Mouse (Mus musculus) hindbrain, postnatal 0 days (tissue): ENCODE results near the gene Limch1. TPM values are rescaled to one million over a fixed set of nuclear protein-coding genes. Genes with fewer than 3 reads are reported as not detected.
A peak's percentile ranks its signal among the peaks of the same experiment; 100 is the strongest.

Source experiments
- ATAC-seq: fragments of 200-750 bp; cut with Nextera tagmentation; 2 replicates; pipeline ENCODE4 v1.8.0; 2017; ENCODE audit warnings: mild to moderate bottlenecking, moderate TSS enrichment, moderate library complexity
- DNase-seq: peaks from one replicate; pipeline ENCODE4 v3.0.0-alpha.2; 2015; ENCODE audit warnings: low spot score
- H3K27ac ChIP-seq: fragments of 300-500 bp; sonication (generic); 2 replicates; pipeline ENCODE4 v1.5.1; 2014; ENCODE audit warnings: mild to moderate bottlenecking
- H3K27me3 ChIP-seq: fragments of 300-500 bp; sonication (generic); 2 replicates; pipeline ENCODE4 v1.6.1; 2014; ENCODE audit warnings: low read length, mixed read lengths; ENCODE audit not compliant: insufficient read depth
- H3K36me3 ChIP-seq: fragments of 300-500 bp; sonication (generic); 2 replicates; pipeline ENCODE4 v1.6.1; 2014; ENCODE audit warnings: low read length, mixed read lengths; ENCODE audit not compliant: insufficient read depth
- H3K4me1 ChIP-seq: fragments of 300-500 bp; sonication (generic); 2 replicates; pipeline ENCODE4 v1.6.1; 2014; ENCODE audit warnings: antibody characterized with exemption, low read length, mixed read lengths; ENCODE audit not compliant: insufficient read depth
- H3K4me2 ChIP-seq: fragments of 300-500 bp; sonication (generic); 2 replicates; pipeline ENCODE4 v1.6.1; 2014; ENCODE audit warnings: low read depth, mild to moderate bottlenecking, low read length, moderate library complexity, mixed read lengths
- H3K4me3 ChIP-seq: fragments of 300-500 bp; sonication (generic); 2 replicates; pipeline ENCODE4 v1.5.1; 2014; ENCODE audit warnings: low read length
- H3K9ac ChIP-seq: fragments of 300-500 bp; sonication (generic); replicated peaks from 2 replicates; pipeline ENCODE4 v1.6.1; 2014; ENCODE audit warnings: mild to moderate bottlenecking, low read length, moderate library complexity, mixed read lengths
- H3K9me3 ChIP-seq: fragments of 300-500 bp; sonication (generic); 2 replicates; pipeline ENCODE4 v1.6.1; 2016; ENCODE audit warnings: low read length, mixed read lengths
- CTCF ChIP-seq: IDR thresholded peaks from 2 replicates; pipeline ENCODE4 v1.5.1; 2016; ENCODE audit warnings: antibody characterized with exemption, control low read depth, low read depth
- WGBS: fragments of 180-500 bp; shearing (Covaris S2); extraction: QIAGEN DNeasy Blood & Tissue Kit; methylation state at CpG from one replicate; pipeline ENCODE4 v1.1.7; 2014; 5-methylcytosine and 5-hydroxymethylcytosine counted together
- polyA plus RNA-seq: library from polyadenylated mRNA; unstranded; fragments of >200 nt; fragmentation: Nextera tagmentation; extraction: Ambion mirVana; gene quantifications from 2 replicates; pipeline ENCODE4 v1.2.1, GENCODE M21; 2015
- total RNA-seq: library from RNA; depleted of rRNA; stranded (reverse); fragments of >200 nt; gene quantifications from 2 replicates; pipeline ENCODE4 v1.2.3, GENCODE M21; 2014

The Limch1 gene
- total and polyA plus RNA-seq, 2 experiments from 2014 or later = 50.4 to 72.4 TPM

- ATAC-seq = no peak
- H3K4me3 ChIP-seq = no peak overlapping the region
- H3K9me3 ChIP-seq = no peaks in the 10 kb centered on the region
- no peak for DNase-seq
- H3K4me1 ChIP-seq = peaks cover 10% of the 10 kb centered on the region
- 40% methylated on average over 6 of the region's 6 CpGs for WGBS
- H3K27me3 ChIP-seq = no peaks in the 10 kb centered on the region
- no peak overlapping the region for H3K4me2 ChIP-seq
- TF ChIP-seq CTCF = no peak
- H3K27ac ChIP-seq = no peak overlapping the region
- no peak overlapping the region for H3K9ac ChIP-seq
- H3K36me3 ChIP-seq = no peaks in the 10 kb centered on the region
Observed at GRCm38 (mm10) chr5:66965442-66965841, 219.8 kb downstream of the Limch1 start.

- Histone ChIP-seq H3K36me3 (no peaks in the 10 kb centered on the region), H3K27me3 (no peaks in the 10 kb centered on the region), H3K9me3 (no peaks in the 10 kb centered on the region), H3K4me2 (no peak overlapping the region), H3K27ac (peak overlapping the region; percentile 77; the same call in 1 of the 2 replicates), H3K4me3 (no peak overlapping the region), H3K4me1 (peaks cover 10% of the 10 kb centered on the region), H3K9ac (no peak overlapping the region)
- DNase-seq = no peak
- ATAC-seq = no peak
- WGBS = 51% methylated on average over 2 of the region's 2 CpGs
- no peak for TF ChIP-seq CTCF
Observed at GRCm38 (mm10) chr5:66967147-66967546, 221.5 kb downstream of the Limch1 start.

GRCm38 (mm10) chr5:66967646-66968045, 222.0 kb downstream of the Limch1 start:
- TF ChIP-seq CTCF = no peak
- Histone ChIP-seq H3K9me3 (no peaks in the 10 kb centered on the region), H3K27me3 (no peaks in the 10 kb centered on the region), H3K4me2 (peak overlapping the region; percentile 55), H3K4me1 (peaks cover 10% of the 10 kb centered on the region), H3K4me3 (peak overlapping the region; percentile 24), H3K9ac (peak overlapping the region; percentile 17; the same call in 1 of the 2 replicates), H3K36me3 (no peaks in the 10 kb centered on the region), H3K27ac (peak overlapping the region; percentile 77)
- 21% methylated on average over 4 of the region's 4 CpGs for WGBS
- ATAC-seq = peak; percentile 36; the same call in 1 of the 2 replicates
- peak; percentile 36 for DNase-seq

GRCm38 (mm10) chr5:66968059-66968833, 222.6 kb downstream of the Limch1 start:
- H3K4me1 ChIP-seq = peaks cover 10% of the 10 kb centered on the region
- WGBS = 3% methylated on average over 23 of the region's 23 CpGs
- H3K27me3 ChIP-seq = no peaks in the 10 kb centered on the region
- ATAC-seq (peak; percentile 92), DNase-seq (peak; percentile 63)
- peak overlapping the region; percentile 24 for H3K4me3 ChIP-seq
- TF ChIP-seq CTCF = no peak; the same call in 1 of the 2 replicates
- H3K4me2 ChIP-seq = peak overlapping the region; percentile 55
- H3K27ac ChIP-seq = peak overlapping the region; percentile 77
- no peaks in the 10 kb centered on the region for H3K36me3 ChIP-seq
- peak overlapping the region; percentile 17; the same call in 1 of the 2 replicates for H3K9ac ChIP-seq
- no peaks in the 10 kb centered on the region for H3K9me3 ChIP-seq

- Histone ChIP-seq H3K27me3 (no peaks in the 10 kb centered on the region), H3K36me3 (no peaks in the 10 kb centered on the region), H3K9me3 (no peaks in the 10 kb centered on the region), H3K27ac (peak overlapping the region; percentile 77), H3K4me3 (0 out of 2 replicates have a peak overlapping the region, but pooled peaks have one; percentile 24), H3K9ac (peak overlapping the region; percentile 33), H3K4me1 (peaks cover 10% of the 10 kb centered on the region), H3K4me2 (peak overlapping the region; percentile 55)
- ATAC-seq = no peak
- WGBS = 43% methylated on average over 19 of the region's 19 CpGs
- no peak for DNase-seq
- no peak for TF ChIP-seq CTCF
Observed at GRCm38 (mm10) chr5:66968925-66969711, 223.5 kb downstream of the Limch1 start.

- ATAC-seq = no peak
- no peak for TF ChIP-seq CTCF
- no peak overlapping the region for H3K9ac ChIP-seq
Observed at GRCm38 (mm10) chr5:66975621-66976020, 230.0 kb downstream of the Limch1 start.

More at GRCm38 (mm10) chr5:66975621-66976020, 230.0 kb downstream of the Limch1 start:
- Histone ChIP-seq H3K4me3 (no peak overlapping the region), H3K4me1 (peaks cover 4% of the 10 kb centered on the region; the same call in 1 of the 2 replicates), H3K27ac (no peak overlapping the region), H3K9me3 (no peaks in the 10 kb centered on the region), H3K4me2 (no peak overlapping the region), H3K27me3 (no peaks in the 10 kb centered on the region), H3K36me3 (0 out of 2 replicates have a peak, but pooled peaks cover 4% of the 10 kb centered on the region)
- 64% methylated on average over 8 of the region's 8 CpGs for WGBS
- no peak for DNase-seq
